Mouse (Mus musculus): ENCODE results near the gene Sparc.

GRCm38 (mm10) chr11:55398371-55398770, 24.6 kb downstream of the Sparc start:
- TF ChIP-seq EP300 (IDR thresholded peaks at IDR 0.05; ENCODE audit: low read depth): no peak
- TF ChIP-seq CTCF (IDR thresholded peaks at IDR 0.05; ENCODE audit: low read depth): no peak

Measured in liver, postnatal 0 days (tissue).